Mouse (Mus musculus): ENCODE results near the gene Rpl9-ps1.

GRCm38 (mm10) chr11:83618238-83618637, 27.2 kb downstream of the Rpl9-ps1 start:
- TF ChIP-seq CTCF (IDR thresholded peaks at IDR 0.05; ENCODE audit: low read depth, low read length) (no peak), POLR2A (IDR thresholded peaks at IDR 0.05; ENCODE audit: borderline replicate concordance, low read depth, low read length) (no peak)
